In the genomic region with DNA sequence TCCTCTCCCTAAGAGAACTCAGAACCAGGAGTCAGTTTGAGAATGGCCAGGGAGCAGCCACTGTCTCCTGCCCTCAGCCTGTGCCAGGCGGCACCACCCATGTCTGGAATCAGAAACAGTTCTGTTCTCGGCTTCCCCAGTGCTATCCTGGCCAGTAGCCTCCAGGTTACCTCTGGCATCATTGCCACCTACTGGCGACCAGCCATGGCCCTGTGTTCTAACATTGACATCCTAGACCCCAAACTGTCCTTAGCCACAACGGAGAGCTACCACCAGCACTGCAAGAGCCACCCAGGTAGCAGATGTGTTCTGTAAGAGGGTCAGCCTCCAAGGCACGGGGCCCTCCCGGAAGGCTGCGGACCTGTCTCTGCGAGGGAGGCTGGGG, we compare ENCODE assay signal across 11 mouse cellular contexts. TPM values are rescaled to one million over a fixed set of nuclear protein-coding genes. Genes with fewer than 3 reads are reported as not detected.
DNase-seq lines count a peak whose midpoint lies in the region; ATAC-seq and TF ChIP-seq lines count a peak whose summit lies in the region.
"Had no signal": no experiment of that assay in that cellular context is flagged by ENCODE, and none has a peak within 500 bp of the region (broad histone marks: within the 10 kb centered on the region; RNA-seq: fewer than 3 reads in every experiment).

No protein-coding gene starts in this region.

- no peak for DNase-seq in forebrain, postnatal 0 days
- DNase-seq in left cerebral cortex, adult 2 months (ENCODE audit: extremely low spot score in 1 of 2, low spot score in 2 of 2) = no peak
- no peak for DNase-seq in left cerebral cortex, postnatal 14 days (ENCODE audit: low spot score in 2 of 2)
- DNase-seq in embryonic facial prominence, embryonic 10.5 days (ENCODE audit: low spot score) = no peak
- DNase-seq in embryo, embryonic 10 days (ENCODE audit: low spot score) = no peak
- no peak for DNase-seq in embryo, embryonic 9.5 days (ENCODE audit: extremely low spot score)
- DNase-seq: cerebellum, adult 9-10 months; liver, embryonic 13.5 days had no signal

- no peak overlapping the region for H3K4me3 ChIP-seq in forebrain, embryonic 12.5 days (replicated peaks)
- no peak overlapping the region for H3K4me3 ChIP-seq in forebrain, postnatal 0 days (ENCODE audit: low read depth, low read length)
- no peak overlapping the region for H3K4me3 ChIP-seq in left cerebral cortex, adult 2 months
- H3K4me3 ChIP-seq in embryonic facial prominence, embryonic 10.5 days = no peak overlapping the region
- H3K4me3 ChIP-seq in limb, embryonic 13.5 days = no peak overlapping the region
- H3K4me3 ChIP-seq: liver, embryonic 13.5 days; neural tube, embryonic 12.5 days had no signal

- no peaks in the 10 kb centered on the region for H3K9me3 ChIP-seq in forebrain, embryonic 12.5 days
- H3K9me3 ChIP-seq in forebrain, postnatal 0 days (ENCODE audit: low read length) = no peaks in the 10 kb centered on the region
- no peaks in the 10 kb centered on the region for H3K9me3 ChIP-seq in embryonic facial prominence, embryonic 10.5 days
- no peaks in the 10 kb centered on the region for H3K9me3 ChIP-seq in limb, embryonic 13.5 days
- H3K9me3 ChIP-seq: liver, embryonic 13.5 days; neural tube, embryonic 12.5 days had no signal

- no peaks in the 10 kb centered on the region for H3K27me3 ChIP-seq in forebrain, embryonic 12.5 days
- H3K27me3 ChIP-seq in forebrain, postnatal 0 days (ENCODE audit: insufficient read depth, low read length) = no peaks in the 10 kb centered on the region
- no peaks in the 10 kb centered on the region for H3K27me3 ChIP-seq in embryonic facial prominence, embryonic 10.5 days (replicated peaks; ENCODE audit: low read depth, poor library complexity, severe bottlenecking)
- no peaks in the 10 kb centered on the region for H3K27me3 ChIP-seq in limb, embryonic 13.5 days
- H3K27me3 ChIP-seq: liver, embryonic 13.5 days; neural tube, embryonic 12.5 days had no signal

- peak overlapping the region; percentile 17; the same call in 1 of the 2 replicates for H3K9ac ChIP-seq in forebrain, embryonic 12.5 days
- no peak overlapping the region for H3K9ac ChIP-seq in forebrain, postnatal 0 days
- 0 out of 2 replicates have a peak overlapping the region, but pooled peaks have one; percentile 21 for H3K9ac ChIP-seq in limb, embryonic 13.5 days
- H3K9ac ChIP-seq: liver, embryonic 13.5 days; neural tube, embryonic 12.5 days had no signal

- peak overlapping the region; percentile 65 for H3K27ac ChIP-seq in forebrain, embryonic 12.5 days
- no peak overlapping the region for H3K27ac ChIP-seq in forebrain, postnatal 0 days (ENCODE audit: low read depth, low read length)
- peak overlapping the region; percentile 64 for H3K27ac ChIP-seq in left cerebral cortex, adult 2 months
- H3K27ac ChIP-seq in embryonic facial prominence, embryonic 10.5 days (replicated peaks) = peak overlapping the region; percentile 94
- H3K27ac ChIP-seq in limb, embryonic 13.5 days = peak overlapping the region; percentile 63; the same call in 1 of the 2 replicates
- H3K27ac ChIP-seq: neural tube, embryonic 12.5 days had no signal

- no peak for ATAC-seq in forebrain, embryonic 12.5 days (ENCODE audit: low FRiP score)
- ATAC-seq in forebrain, postnatal 0 days = no peak
- ATAC-seq in limb, embryonic 13.5 days (ENCODE audit: low FRiP score, low read depth) = no peak

- WGBS in forebrain, embryonic 12.5 days = 71% methylated on average over 8 of the region's 8 CpGs
- 68% methylated on average over 8 of the region's 8 CpGs for WGBS in forebrain, postnatal 0 days
- WGBS in embryonic facial prominence, embryonic 10.5 days = 68% methylated on average over 8 of the region's 8 CpGs
- WGBS in limb, embryonic 13.5 days = 48% methylated on average over 8 of the region's 8 CpGs

- peaks cover 69% of the 10 kb centered on the region for H3K4me1 ChIP-seq in forebrain, embryonic 12.5 days
- H3K4me1 ChIP-seq in forebrain, postnatal 0 days (ENCODE audit: insufficient read depth) = peaks cover 32% of the 10 kb centered on the region
- H3K4me1 ChIP-seq in embryonic facial prominence, embryonic 10.5 days = peaks cover 67% of the 10 kb centered on the region
- H3K4me1 ChIP-seq in limb, embryonic 13.5 days = peaks cover 69% of the 10 kb centered on the region

- intact Hi-C loops in left cerebral cortex, adult 2 months (cut with DNase I) = no loop called here
- intact Hi-C loops in left cerebral cortex, postnatal 14 days (cut with DNase I) = no loop called here

- H3K36me3 ChIP-seq in forebrain, embryonic 12.5 days (replicated peaks) = no peaks in the 10 kb centered on the region
- no peaks in the 10 kb centered on the region for H3K36me3 ChIP-seq in forebrain, postnatal 0 days (ENCODE audit: insufficient read depth)
- H3K36me3 ChIP-seq in embryonic facial prominence, embryonic 10.5 days (replicated peaks) = peaks cover 10% of the 10 kb centered on the region
- peaks cover 7% of the 10 kb centered on the region for H3K36me3 ChIP-seq in limb, embryonic 13.5 days

- H3K4me2 ChIP-seq in forebrain, embryonic 12.5 days = no peak overlapping the region
- H3K4me2 ChIP-seq in forebrain, postnatal 0 days (ENCODE audit: low read depth) = no peak overlapping the region
- H3K4me2 ChIP-seq in limb, embryonic 13.5 days (replicated peaks) = no peak overlapping the region
- H3K4me2 ChIP-seq: liver, embryonic 13.5 days; neural tube, embryonic 12.5 days had no signal

- no peak for TF ChIP-seq CTCF in forebrain, postnatal 0 days (IDR thresholded peaks at IDR 0.05; ENCODE audit: low read depth)
- TF ChIP-seq CTCF in left cerebral cortex, adult 2 months (IDR thresholded peaks at IDR 0.05) = no peak

RNA-seq across cellular contexts. Expression of a gene that starts 23.2 kb away (rescaled TPM):
- 21.2 and 22.7 TPM in 2 replicates for polyA plus RNA-seq in forebrain, embryonic 12.5 days (2016; fragmentation: Nextera tagmentation; extraction: Ambion mirVana)
- 35.2 and 41.1 TPM in 2 replicates for total RNA-seq in forebrain, postnatal 0 days (2014; rRNA removed)
- polyA plus RNA-seq in forebrain, postnatal 0 days (2015; fragmentation: Nextera tagmentation; extraction: Ambion mirVana) = 21.2 and 23.5 TPM in 2 replicates
- total RNA-seq in left cerebral cortex, adult 2 months (2021) = 10 to 100 TPM; 50.6 to 52.2 TPM
- total RNA-seq in left cerebral cortex, postnatal 14 days (2021) = 10 to 100 TPM; 46.3 to 50.6 TPM
- polyA plus RNA-seq in embryonic facial prominence, embryonic 10.5 days (2016; fragmentation: Nextera tagmentation; extraction: Ambion mirVana) = 27.0 TPM in 2 replicates
- polyA plus RNA-seq in limb, embryonic 13.5 days (2015; fragmentation: Nextera tagmentation; extraction: Ambion mirVana) = 19.3 and 20.1 TPM in 2 replicates

RNA-seq across cellular contexts. Expression of a gene that starts 49.0 kb away (rescaled TPM):
- polyA plus RNA-seq in forebrain, embryonic 12.5 days (2016; fragmentation: Nextera tagmentation; extraction: Ambion mirVana) = 58.9 and 61.6 TPM in 2 replicates
- 40.0 and 40.7 TPM in 2 replicates for total RNA-seq in forebrain, postnatal 0 days (2014; rRNA removed)
- polyA plus RNA-seq in forebrain, postnatal 0 days (2015; fragmentation: Nextera tagmentation; extraction: Ambion mirVana) = 52.9 and 57.8 TPM in 2 replicates
- 10 to 100 TPM; 46.9 to 71.1 TPM for total RNA-seq in left cerebral cortex, adult 2 months (2021)
- 10 to 100 TPM; 52.5 to 76.3 TPM for total RNA-seq in left cerebral cortex, postnatal 14 days (2021)
- 35.9 and 42.0 TPM in 2 replicates for polyA plus RNA-seq in embryonic facial prominence, embryonic 10.5 days (2016; fragmentation: Nextera tagmentation; extraction: Ambion mirVana)
- polyA plus RNA-seq in limb, embryonic 13.5 days (2015; fragmentation: Nextera tagmentation; extraction: Ambion mirVana) = 75.9 and 77.0 TPM in 2 replicates
